Mouse (Mus musculus): ENCODE data around the gene Glg1. TPM values are rescaled to one million over a fixed set of nuclear protein-coding genes. Genes with fewer than 3 reads are reported as not detected.
"Not testable (repeated sequence)": the region's sequence is repeated elsewhere in the genome, so short reads cannot be mapped to it uniquely, and the experiment has no call there.

The Glg1 gene
- total RNA-seq, 2 experiments from 2014 or later = 32.9 to 36.1 TPM

DNA sequence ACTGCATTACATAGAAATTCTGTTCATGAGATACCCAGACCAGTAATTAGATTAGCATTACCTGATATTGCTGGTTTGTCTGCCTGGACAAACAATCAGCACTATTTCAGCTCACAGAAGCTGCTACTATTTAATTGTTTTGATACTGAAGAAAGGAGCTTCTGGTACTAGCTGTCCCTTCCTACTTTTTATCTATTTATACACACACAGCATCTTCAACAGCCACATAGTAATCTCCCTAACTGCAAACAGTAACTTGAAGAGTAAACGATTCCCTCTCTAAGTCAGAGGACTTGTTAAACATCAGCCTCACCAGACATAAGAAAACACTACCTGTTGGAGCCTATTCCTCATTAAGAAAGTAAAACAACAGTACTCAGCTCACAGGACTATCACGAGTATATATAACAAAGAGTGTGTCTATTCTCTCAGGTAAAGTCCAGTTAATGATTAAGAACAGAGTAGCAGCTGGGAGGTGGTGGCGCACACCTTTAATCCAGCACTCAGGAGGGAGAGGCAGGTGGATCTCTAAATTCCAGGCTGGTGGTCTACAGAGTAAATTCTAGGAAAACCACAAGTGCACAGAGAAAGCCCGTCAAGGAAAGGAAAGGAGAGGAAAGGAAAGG is 6.4 kb downstream of the Glg1 start:
- no peak for DNase-seq

DNA sequence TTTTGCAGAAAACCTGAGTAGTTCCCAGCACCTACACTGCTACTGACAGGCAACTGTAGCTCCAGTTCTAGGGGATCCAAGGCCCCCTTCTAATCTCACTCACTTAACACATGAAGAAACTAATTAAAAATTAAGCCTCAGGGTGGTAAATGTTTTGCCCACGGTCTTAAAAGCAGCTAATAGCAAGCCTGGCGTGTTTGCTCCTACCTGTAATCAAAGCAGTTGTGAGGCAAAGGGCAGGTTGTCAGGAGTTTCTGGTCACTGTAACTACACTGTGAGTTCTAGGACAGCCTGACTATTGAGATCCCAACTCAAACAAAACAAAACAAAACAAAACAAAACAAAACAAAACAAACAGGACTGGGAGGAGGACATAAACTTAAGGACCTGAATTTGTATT is 8.9 kb downstream of the Glg1 start:
- DNase-seq = no peak

DNA sequence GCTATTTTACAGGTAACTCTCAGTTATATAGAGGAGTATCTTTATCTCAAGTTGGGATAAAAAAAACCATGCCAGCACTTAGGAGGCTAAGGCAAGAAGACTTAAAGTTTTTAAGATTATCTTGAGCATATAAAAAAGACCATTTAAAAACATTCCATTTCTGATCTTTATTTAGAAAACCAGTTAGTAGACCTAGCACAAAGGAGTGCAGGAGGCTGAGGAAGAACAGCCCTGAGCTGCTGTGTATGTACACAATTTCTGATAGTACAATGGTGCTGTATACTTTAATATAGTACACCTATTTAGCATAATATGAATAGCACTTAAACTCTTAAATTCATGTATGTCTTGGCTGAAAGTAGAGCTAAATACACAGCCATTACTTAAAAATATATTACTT is 10.9 kb downstream of the Glg1 start:
- no peak for DNase-seq

DNA sequence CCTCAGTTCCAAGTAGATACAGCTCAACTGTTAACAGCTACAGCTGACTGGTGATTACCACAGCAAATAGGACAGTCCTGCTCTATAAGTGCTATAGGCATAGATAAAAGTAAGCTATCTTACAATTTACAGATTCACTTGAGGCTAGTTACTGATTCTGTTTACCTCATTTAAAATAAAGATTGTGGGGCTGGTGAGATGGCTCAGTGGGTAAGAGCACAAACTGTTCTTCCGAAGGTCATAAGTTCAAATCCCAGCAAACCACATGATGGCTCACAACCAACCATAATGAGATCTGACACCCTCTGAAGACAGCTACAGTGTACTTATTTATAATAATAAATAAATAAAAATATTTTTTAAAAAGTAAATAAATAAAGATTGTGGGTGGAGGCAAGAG is 12.2 kb downstream of the Glg1 start:
- not testable (repeated sequence) for DNase-seq

DNA sequence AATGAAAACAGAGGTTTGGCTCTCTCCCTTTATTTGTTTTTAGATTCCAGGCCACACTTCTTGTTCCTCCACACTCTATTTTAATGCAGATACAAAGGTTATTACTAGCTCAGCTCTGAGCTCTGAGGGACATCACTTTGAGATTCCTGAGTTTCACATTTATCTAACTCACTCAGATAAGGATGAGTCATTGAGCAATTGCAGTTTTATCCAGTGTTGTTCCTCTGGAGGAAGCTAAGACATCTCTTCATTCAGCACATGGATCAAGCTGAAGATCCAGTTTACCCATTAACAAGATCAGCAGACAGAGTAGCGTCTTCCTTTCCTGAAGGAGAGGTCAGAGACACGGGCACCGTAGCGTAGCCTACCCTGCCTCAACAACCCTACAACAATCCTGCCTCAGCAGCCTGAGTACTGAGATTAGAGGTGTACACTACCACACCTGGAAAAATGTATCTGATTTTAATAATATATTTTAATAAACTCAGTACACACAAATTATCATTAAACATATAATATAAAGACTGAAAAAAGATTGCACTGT is 12.7 kb downstream of the Glg1 start:
- DNase-seq = no peak

DNA sequence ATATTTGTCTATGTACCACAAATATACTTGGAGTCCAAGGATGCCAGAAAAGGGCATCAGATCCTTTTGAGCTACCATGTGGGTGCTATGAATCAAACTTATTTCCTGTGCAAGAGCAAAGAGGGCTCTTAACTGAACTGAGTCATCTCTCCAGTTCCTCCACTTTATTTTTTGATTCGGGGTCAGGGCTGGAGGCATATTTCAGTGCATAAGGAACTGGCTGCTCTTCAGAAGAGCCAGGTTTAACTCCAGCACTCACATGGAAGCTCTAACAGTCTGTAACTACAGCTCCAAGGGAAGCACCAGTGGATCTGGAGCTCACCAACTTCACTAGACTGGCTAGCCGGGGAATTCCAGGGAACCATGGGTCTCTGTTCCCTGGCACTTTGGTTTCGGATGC is 21.7 kb downstream of the Glg1 start:
- no peak for DNase-seq

DNA sequence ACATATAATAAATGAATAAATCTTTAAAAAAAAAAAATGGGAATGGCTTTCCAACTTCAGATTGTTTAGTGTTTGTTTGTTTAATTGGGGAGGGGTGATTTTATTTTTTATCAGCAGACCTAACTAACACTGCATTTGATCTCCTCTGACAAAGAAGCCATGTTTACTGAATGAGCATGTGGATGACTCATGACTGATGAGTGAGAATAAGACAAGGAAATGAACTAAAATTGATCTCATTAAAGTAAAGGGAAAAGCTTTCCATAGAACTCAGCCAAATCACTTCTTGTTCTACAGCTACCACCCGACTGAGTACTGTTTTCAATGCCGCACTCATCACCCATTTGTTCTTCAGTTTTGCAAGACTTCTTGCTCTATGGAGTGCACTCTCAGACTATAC is 25.3 kb downstream of the Glg1 start:
- no peak for DNase-seq

DNA sequence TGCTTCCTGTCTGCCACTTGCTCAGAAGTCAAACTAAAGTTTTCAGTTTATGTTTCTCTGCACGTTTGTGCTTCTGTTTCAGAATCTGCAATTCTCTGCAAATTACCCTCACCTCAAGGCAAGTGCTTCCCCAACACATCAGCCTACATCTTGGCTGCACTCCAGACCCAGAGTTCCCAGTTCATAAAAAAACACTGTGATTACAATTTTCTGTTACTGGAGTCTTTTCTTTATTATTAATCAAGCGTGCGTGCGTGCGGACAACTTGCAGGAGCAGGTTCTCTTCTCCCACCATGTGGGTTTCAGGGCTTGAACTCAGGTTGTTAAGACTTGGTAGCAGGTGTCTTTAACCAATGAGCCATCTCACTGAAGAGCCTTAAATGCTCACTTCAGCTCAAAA is 34.9 kb downstream of the Glg1 start:
- DNase-seq = no peak

DNA sequence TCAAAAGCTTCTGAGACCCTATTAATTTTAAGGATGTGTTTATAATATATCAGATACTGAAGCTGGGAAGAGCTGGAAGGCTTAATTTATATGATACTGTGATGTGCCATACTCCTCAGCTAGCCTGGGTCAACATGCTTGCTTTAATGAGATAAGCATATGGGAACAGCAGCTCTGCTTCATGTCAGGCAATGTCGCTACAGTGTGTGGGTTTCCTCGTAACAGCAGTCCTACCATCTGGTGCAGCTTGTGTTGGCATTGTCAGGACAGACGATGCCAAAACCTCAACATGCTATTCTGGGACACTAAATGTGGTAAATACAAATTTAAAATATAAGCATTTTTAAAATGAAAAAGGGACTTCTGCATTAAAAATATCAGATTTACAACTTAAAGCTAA is 40.9 kb downstream of the Glg1 start:
- DNase-seq = no peak

DNA sequence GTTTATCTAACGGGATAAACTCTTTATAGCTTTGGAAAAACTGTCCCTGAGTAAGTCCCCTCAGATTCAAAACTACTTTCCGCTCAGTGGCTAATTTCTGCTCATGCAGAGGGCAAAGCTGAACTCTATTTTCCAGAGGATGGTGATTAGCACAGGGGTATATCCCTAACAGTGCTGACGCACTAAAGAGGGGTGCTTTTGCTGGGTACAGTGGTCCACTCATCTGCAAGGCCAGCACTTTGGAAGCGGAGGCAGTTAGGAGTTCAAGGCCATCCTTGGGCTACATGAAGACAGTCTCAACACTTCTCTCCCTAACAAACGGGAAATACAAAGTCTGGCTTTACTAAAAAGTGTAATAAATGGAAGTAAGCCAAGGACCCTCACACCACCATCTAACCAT is 45.6 kb downstream of the Glg1 start:
- DNase-seq = no peak

DNA sequence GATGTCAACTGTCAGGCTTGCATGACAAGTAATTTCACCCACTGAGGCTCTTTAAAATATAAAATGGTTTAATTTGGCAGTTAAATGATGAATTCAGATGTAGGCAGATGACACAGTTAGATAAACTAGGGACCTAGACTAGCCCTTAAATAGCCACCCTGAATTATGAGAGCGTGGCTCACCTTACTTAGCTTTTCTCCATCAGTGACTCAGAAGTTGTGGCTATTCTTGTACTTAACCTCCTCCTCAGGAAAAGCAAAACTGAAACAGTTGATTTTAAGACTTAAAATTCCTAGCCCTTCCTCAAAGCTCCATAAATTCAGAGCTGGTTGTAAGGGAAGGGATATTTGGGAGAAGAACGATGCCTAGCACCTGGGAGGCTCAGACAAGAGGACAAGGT is 47.8 kb downstream of the Glg1 start:
- DNase-seq = no peak

DNA sequence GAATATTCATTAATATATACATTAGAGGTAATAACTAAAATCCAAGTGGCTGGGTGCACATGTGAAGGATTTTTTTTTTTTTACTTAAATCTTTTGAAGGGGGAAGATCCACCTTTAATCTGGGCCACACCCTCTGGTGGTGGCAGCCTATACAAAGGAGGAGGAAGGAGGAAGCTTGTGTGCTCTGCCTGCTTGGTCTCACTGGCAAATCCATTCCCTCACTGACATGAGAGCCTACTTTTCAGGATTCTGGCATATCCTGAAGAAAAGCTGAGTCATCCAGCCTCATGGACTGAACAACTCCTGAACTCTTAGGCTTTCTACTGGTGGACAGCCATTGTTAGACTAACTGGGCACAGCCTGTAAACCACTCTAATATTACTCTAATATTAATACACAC is 49.1 kb downstream of the Glg1 start:
- DNase-seq = no peak

DNA sequence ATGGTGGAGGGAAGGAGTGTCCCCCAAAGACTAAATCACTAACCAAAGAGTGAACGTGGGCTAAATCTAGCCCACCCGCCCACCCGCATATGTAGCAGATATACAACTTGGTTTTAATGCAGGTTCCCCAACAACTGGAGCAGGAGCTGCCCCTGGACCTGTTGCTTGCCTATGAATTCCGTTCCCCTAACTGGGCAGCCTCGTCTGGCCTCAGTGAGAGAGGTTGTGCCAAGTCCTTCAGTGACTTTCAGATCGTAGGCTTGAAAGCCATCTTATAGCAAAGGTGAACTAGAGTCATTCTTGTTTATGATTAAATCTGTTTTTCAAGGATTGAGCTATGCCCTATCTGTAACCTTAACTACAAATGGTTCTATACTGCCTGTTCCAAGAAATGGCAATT is 52.7 kb downstream of the Glg1 start:
- no peak for DNase-seq

DNA sequence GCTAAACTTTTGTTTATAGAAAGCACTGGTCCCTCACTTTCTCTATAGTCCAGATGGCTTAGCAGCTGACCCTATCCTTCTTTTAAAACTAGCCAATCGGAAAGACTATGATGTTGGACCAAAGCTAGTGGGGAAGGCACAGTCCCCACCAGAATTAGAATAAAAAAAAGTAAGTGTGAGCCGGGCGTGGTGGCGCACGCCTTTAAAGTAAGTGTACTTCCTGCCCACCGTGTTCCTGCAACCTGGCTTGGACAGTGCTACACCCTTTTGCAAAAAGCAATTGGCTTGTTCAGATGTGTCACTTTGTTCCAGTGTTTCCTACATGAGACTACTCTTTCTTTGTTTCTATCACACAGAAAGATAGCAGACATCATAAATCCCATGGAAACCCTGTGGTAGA is 54.0 kb downstream of the Glg1 start:
- DNase-seq = no peak

DNA sequence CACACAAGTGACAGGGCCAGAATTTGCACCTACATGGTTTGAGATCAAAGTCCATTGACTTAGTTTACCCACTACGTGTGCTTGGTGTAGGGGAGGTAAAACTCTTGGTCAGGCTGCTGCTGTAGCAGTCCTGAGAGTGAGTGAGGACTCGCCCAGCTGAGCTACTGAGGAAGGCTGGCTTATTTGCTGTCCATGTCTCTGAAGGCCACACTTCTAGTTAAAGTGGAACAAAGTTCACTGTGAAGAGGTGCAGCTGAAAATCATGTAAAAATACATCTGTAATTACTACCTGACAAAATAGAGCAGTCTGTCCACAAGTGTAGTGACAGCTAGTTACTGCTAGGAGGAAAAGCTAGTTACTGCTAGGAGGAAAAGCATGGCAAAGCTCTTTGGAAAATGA is 55.7 kb downstream of the Glg1 start:
- DNase-seq = no peak

DNA sequence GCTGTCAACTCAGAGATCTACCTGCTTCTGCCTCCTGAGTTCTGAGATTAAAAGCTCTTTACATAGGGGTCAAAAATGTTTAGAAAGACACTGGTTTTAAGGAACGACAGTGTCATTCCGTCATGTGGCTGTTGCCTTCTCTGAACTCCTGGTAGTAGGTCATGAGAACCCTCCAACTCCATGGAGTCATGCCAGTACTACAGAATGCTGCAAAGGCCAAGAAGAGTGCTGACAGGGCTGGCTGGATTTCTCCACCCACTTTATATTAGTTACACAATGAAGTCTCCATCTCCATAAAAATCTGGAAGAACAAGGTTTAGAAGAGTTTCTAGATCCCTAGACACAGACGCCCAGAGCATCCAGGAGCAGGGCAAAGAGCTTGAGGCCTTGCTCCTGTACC is 61.0 kb downstream of the Glg1 start:
- no peak for DNase-seq

DNA sequence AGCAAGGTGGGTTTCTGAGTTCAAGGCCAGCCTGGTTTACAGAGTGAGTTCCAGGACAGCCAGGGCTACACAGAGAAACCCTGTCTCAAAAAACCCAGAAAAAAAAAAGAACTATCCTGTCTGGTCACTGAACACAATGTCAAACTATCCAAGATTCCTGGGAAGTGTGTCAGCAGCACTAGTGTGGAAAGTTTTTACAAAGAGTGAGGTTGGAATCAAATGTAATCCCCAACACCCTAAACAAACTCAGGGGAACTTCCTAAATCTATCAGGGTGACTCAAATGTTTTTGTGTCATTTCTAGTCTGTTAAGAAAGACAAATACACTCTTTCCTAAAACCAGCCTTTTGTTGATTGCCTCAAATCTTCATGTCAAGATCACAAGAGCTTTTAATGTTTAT is 62.8 kb downstream of the Glg1 start:
- no peak for DNase-seq

DNA sequence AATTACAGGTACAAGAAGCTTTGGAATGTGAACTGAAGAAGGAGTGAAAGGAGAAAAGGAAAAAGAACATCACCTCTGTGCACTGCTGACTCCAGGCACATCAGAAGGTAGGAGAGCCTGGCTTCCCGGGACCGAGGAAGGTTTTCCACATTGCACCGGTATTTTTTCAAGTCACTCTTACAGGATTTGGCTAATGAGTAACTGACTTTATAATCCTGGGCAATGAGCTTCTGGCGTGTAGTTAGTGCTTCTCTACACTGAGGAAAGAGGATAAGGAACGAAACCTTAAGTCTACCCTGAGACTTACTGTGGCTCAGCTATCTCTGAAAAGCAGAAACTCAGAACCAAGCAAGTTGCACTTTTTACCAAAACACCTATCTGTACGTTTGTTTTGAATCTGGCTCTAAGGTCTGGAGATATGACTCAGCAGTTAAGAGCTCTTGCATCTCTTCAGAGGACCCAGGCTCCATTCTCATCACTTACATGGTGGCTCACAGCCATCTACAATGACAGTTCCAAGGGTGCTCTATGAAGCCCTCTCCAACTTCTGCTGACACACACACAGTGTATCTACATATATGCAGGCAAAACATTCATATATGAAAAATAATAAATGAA is 70.3 kb downstream of the Glg1 start:
- DNase-seq = no peak

DNA sequence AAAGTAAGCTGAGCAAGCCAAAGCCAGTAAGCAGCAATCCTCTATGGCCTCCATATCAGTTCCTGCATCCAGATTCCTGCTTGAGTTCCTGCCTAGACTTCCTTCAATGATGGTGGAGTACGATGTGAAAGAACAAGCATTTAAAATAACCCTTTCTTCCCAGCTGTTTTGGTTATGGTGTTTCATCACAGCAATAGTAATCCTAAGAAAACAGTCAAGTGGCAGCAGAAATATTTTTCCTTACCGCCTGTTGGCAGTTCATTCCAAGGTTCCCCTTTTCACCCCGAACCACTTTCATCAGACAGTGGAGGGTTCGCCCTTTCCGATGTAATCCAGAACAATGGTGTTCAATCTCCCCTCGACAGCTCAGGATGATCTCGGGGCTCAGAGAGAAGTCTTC is 71.5 kb downstream of the Glg1 start:
- DNase-seq = no peak

DNA sequence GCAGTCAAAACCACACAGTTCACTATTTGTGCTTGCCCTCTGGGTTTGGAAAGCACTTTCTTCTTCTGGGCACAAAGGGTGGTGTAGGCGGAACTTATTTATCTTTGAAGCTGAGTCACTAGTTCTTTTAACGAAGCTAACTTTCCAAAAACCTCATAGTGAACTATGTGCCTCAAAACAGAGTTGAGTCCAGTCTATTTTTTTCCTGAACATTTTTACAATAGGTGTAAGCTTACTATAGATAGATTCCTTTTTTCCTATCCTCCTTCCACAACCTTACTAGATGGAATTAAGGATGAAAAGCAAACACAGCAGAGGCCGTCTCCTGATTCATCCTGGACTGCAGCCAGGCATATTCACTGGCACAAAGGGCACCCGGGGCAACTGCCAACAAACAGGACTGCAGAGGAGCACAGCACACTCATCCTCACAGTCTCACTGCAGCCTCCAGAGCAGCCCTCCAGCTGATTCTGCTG is 73.5 kb downstream of the Glg1 start:
- DNase-seq = no peak

DNA sequence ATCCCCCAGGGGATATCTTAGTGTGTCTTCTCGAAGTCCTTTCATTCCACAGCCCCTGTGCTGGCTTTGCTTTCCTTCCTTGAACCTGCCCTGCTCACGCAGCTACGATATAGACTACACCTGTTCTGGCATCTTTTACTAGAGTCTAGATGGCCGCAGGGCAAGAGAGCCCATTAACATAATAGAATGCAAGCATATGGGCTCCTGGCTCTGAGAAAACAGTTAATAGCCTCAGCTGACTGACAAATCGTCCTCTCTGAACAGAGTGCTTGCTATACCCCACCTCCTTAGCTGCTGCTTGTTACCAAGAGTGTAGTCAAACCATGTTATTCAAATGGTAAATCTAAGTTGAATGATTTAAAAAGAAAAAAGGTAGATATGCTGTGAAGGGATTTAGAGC is 87.4 kb downstream of the Glg1 start:
- no peak for DNase-seq

DNA sequence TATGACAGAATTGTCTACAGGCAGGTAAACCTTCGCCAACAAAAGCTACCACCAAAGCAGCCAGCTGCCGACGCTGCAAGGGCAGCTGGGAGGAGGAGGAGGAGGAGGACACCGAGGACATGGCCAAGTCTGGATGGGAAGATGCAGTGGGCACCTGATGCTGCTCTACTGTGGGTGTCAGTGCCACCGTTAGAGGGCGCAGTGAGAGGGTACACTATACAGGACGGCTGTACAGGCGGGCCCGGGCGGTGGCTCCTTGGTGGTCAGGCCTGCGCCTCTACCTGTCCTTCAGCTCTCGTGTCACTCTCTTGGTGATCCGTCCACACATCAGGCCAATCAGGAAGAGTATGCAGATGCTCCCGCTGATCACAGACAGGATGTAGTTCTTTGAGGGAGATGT is 101.4 kb downstream of the Glg1 start:
- DNase-seq = no peak

DNA sequence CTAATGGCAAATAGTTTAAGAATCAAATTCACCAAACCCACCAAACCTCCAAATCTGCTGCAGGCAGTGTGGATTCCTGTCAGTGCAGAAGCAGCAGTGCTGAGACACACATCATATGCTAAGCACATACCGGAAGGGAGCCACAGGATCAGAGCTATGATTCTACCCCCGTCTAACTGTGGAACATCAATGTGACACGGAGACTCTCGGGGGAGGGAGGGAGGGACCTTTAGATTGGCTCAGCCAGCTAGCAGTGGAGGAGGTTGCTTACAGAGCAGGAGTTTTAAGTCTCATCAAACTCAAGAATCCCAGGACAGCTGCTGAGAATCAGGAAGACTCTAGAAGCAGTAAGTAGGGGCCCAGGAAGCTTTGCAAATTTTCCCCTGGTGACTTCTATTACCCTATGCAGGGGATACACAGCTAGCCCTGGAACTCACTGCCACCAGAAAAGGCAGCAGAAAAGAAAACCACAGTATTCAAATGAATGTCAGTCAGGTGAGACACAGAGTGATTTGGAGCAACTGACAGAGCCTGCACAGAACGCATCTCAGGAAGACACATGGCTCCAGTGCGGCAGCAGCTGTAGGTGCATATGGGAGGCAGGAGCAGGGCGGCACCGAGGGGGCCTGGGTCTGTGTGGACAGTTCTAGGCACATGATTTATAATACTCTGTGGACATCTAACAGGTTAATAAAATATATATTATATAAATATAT is 103.1 kb downstream of the Glg1 start:
- DNase-seq = no peak

Measured in gastrocnemius, postnatal 25 days (tissue).